Mouse (Mus musculus) CH12.LX (cell line): Measurements from ENCODE around the gene Zfp777. TPM values are rescaled to one million over a fixed set of nuclear protein-coding genes. Genes with fewer than 3 reads are reported as not detected.
A peak's percentile ranks its signal among the peaks of the same experiment; 100 is the strongest.

Experiments
- DNase-seq: peaks from one replicate; pipeline ENCODE4 v3.0.0-alpha.2; 2013; ENCODE audit errors: extremely low read depth
- H3K27ac ChIP-seq: 2 replicates; pipeline ENCODE4 v1.5.1; 2012; ENCODE audit warnings: low read depth, mild to moderate bottlenecking, control low read depth, moderate library complexity; ENCODE audit not compliant: insufficient read depth
- H3K27me3 ChIP-seq: replicated peaks from 2 replicates; pipeline ENCODE3; 2012; ENCODE audit warnings: inconsistent platforms
- H3K36me3 ChIP-seq, 2 experiments: replicated peaks in 1 of 2; 2 replicates each; pipeline versions ENCODE3 to v1.6.1; 2012; ENCODE audit warnings: inconsistent platforms in 1 of 2, low read length in 1 of 2, mild to moderate bottlenecking in 1 of 2, mixed read lengths in 1 of 2, moderate library complexity in 1 of 2; ENCODE audit not compliant: control insufficient read depth in 1 of 2, insufficient read depth in 1 of 2
- H3K4me1 ChIP-seq, 2 experiments: 2 replicates each; pipeline ENCODE4 v1.6.1; 2012; ENCODE audit warnings: inconsistent platforms in 1 of 2, moderate library complexity in 1 of 2; ENCODE audit not compliant: insufficient read depth in 2 of 2, control insufficient read depth in 1 of 2
- H3K4me2 ChIP-seq: 2 replicates; pipeline ENCODE4 v1.6.1; 2012; ENCODE audit warnings: low read depth, mild to moderate bottlenecking, control low read depth; ENCODE audit not compliant: poor library complexity, insufficient read depth, severe bottlenecking
- H3K4me3 ChIP-seq, 3 experiments: fragments of 150-350 bp in 1 of 3; sonication (generic) in 1 of 3; replicated peaks in 1 of 3; 2 replicates each; pipeline versions ENCODE3 to v1.5.1; 2011 to 2012; ENCODE audit warnings: low read depth in 2 of 3, low read length in 2 of 3, mild to moderate bottlenecking in 2 of 3, moderate library complexity in 2 of 3, control low read depth in 1 of 3, improper control_type of control experiment in 1 of 3, inconsistent platforms in 1 of 3, mixed read lengths in 1 of 3; ENCODE audit not compliant: poor library complexity in 1 of 3
- H3K79me2 ChIP-seq: replicated peaks from 2 replicates; pipeline ENCODE4 v1.6.1; 2012; ENCODE audit warnings: mild to moderate bottlenecking, moderate library complexity; ENCODE audit not compliant: control insufficient read depth, poor library complexity, insufficient read depth, severe bottlenecking; ENCODE audit errors: extremely low read depth
- H3K9ac ChIP-seq: 2 replicates; pipeline ENCODE4 v1.6.1; 2012; ENCODE audit warnings: low read depth, mild to moderate bottlenecking, control low read depth, moderate library complexity; ENCODE audit not compliant: insufficient read depth
- H3K9me3 ChIP-seq: replicated peaks from 2 replicates; pipeline ENCODE3; 2012; ENCODE audit warnings: low read length, inconsistent platforms, mixed read lengths
- BHLHE40 ChIP-seq: IDR thresholded peaks from 2 replicates; pipeline ENCODE4 v1.6.1; 2011; ENCODE audit warnings: mild to moderate bottlenecking, low read depth, low read length, improper control_type of control experiment
- CHD1 ChIP-seq: IDR thresholded peaks from 2 replicates; pipeline ENCODE4 v1.6.1; 2012; ENCODE audit warnings: low read depth, low read length, improper control_type of control experiment, inconsistent platforms
- CHD2 ChIP-seq: IDR thresholded peaks from 2 replicates; pipeline ENCODE4 v1.6.1; 2011; ENCODE audit warnings: low read length, improper control_type of control experiment
- CTCF ChIP-seq, 2 experiments: IDR thresholded peaks in 1 of 2; conservative IDR thresholded peaks in 1 of 2; 2 replicates each; pipeline ENCODE4 v1.5.1; 2011 to 2012; ENCODE audit warnings: low read depth in 2 of 2, low read length in 2 of 2, improper control_type of control experiment in 1 of 2, inconsistent platforms in 1 of 2, mild to moderate bottlenecking in 1 of 2, moderate library complexity in 1 of 2
- E2F4 ChIP-seq: IDR thresholded peaks from 2 replicates; pipeline ENCODE4 v1.6.1; 2011; ENCODE audit warnings: low read depth, low read length, improper control_type of control experiment; ENCODE audit not compliant: insufficient replicate concordance
- EP300 ChIP-seq: IDR thresholded peaks from 2 replicates; pipeline ENCODE4 v1.6.1; 2011; ENCODE audit warnings: low read length, improper control_type of control experiment
- ETS1 ChIP-seq: conservative IDR thresholded peaks from 2 replicates; pipeline ENCODE4 v1.6.1; 2012; ENCODE audit warnings: low read depth, mild to moderate bottlenecking, inconsistent platforms, low read length, improper control_type of control experiment, moderate library complexity
- HCFC1 ChIP-seq: IDR thresholded peaks from 2 replicates; pipeline ENCODE4 v1.6.1; 2012; ENCODE audit warnings: low read depth, mild to moderate bottlenecking, inconsistent platforms, low read length, improper control_type of control experiment
- IRF4 ChIP-seq: IDR thresholded peaks from 2 replicates; pipeline ENCODE4 v1.6.1; 2014; ENCODE audit warnings: low read depth, mild to moderate bottlenecking, inconsistent platforms, low read length, improper control_type of control experiment
- JUN ChIP-seq: IDR thresholded peaks from 2 replicates; pipeline ENCODE4 v1.6.1; 2011; ENCODE audit warnings: low read depth, mild to moderate bottlenecking, low read length, improper control_type of control experiment, moderate library complexity; ENCODE audit not compliant: insufficient read depth
- JUND ChIP-seq: conservative IDR thresholded peaks from 2 replicates; pipeline ENCODE4 v1.6.1; 2011; ENCODE audit warnings: low read depth, low read length, improper control_type of control experiment
- KAT2A ChIP-seq: IDR thresholded peaks from 2 replicates; pipeline ENCODE4 v1.6.1; 2012; ENCODE audit warnings: low read length, improper control_type of control experiment, inconsistent platforms; ENCODE audit not compliant: insufficient replicate concordance
- MAX ChIP-seq: IDR thresholded peaks from 2 replicates; pipeline ENCODE4 v1.6.1; 2011; ENCODE audit warnings: low read length, improper control_type of control experiment
- MAZ ChIP-seq: IDR thresholded peaks from 2 replicates; pipeline ENCODE4 v1.6.1; 2012; ENCODE audit warnings: low read depth, mild to moderate bottlenecking, inconsistent platforms, low read length, improper control_type of control experiment, moderate library complexity
- MEF2A ChIP-seq: IDR thresholded peaks from 2 replicates; pipeline ENCODE4 v1.6.1; 2014; ENCODE audit warnings: low read depth, mild to moderate bottlenecking, inconsistent platforms, low read length, improper control_type of control experiment, borderline replicate concordance
- MYC ChIP-seq: IDR thresholded peaks from 2 replicates; pipeline ENCODE4 v1.6.1; 2011; ENCODE audit warnings: low read depth, mild to moderate bottlenecking, improper control_type of control experiment, low read length
- NELFE ChIP-seq: IDR thresholded peaks from 2 replicates; pipeline ENCODE4 v1.6.1; 2011; ENCODE audit warnings: low read depth, low read length, improper control_type of control experiment
- NRF1 ChIP-seq: IDR thresholded peaks from 2 replicates; pipeline ENCODE4 v1.6.1; 2014; ENCODE audit warnings: low read depth, mild to moderate bottlenecking, inconsistent platforms, low read length, improper control_type of control experiment, moderate library complexity
- POLR2A ChIP-seq: IDR thresholded peaks from 2 replicates; pipeline ENCODE4 v1.6.1; 2011; ENCODE audit warnings: low read depth, mild to moderate bottlenecking, improper control_type of control experiment, low read length
- RAD21 ChIP-seq: IDR thresholded peaks from 2 replicates; pipeline ENCODE4 v1.6.1; 2011; ENCODE audit warnings: low read depth, mild to moderate bottlenecking, low read length, improper control_type of control experiment, moderate library complexity
- RCOR1 ChIP-seq: conservative IDR thresholded peaks from 2 replicates; pipeline ENCODE4 v1.6.1; 2012; ENCODE audit warnings: low read depth, mild to moderate bottlenecking, inconsistent platforms, low read length, improper control_type of control experiment
- SMC3 ChIP-seq: IDR thresholded peaks from 2 replicates; pipeline ENCODE4 v1.6.1; 2011; ENCODE audit warnings: low read depth, low read length, improper control_type of control experiment
- TBP ChIP-seq: conservative IDR thresholded peaks from 2 replicates; pipeline ENCODE4 v1.6.1; 2011; ENCODE audit warnings: low read depth, low read length, improper control_type of control experiment
- TCF12 ChIP-seq: IDR thresholded peaks from 2 replicates; pipeline ENCODE4 v1.6.1; 2014; ENCODE audit warnings: low read depth, mild to moderate bottlenecking, inconsistent platforms, low read length, improper control_type of control experiment
- UBTF ChIP-seq: IDR thresholded peaks from 2 replicates; pipeline ENCODE4 v1.6.1; 2012; ENCODE audit warnings: low read depth, mild to moderate bottlenecking, inconsistent platforms, low read length, improper control_type of control experiment, moderate library complexity
- USF2 ChIP-seq: conservative IDR thresholded peaks from 2 replicates; pipeline ENCODE4 v1.6.1; 2011; ENCODE audit warnings: low read depth, low read length, improper control_type of control experiment
- ZC3H11A ChIP-seq: IDR thresholded peaks from 2 replicates; pipeline ENCODE4 v1.6.1; 2012; ENCODE audit warnings: low read depth, mild to moderate bottlenecking, inconsistent platforms, low read length, improper control_type of control experiment
- ZKSCAN1 ChIP-seq: IDR thresholded peaks from 2 replicates; pipeline ENCODE4 v1.6.1; 2012; ENCODE audit warnings: low read depth, inconsistent platforms, low read length, improper control_type of control experiment, borderline replicate concordance
- ZMIZ1 ChIP-seq: IDR thresholded peaks from 2 replicates; pipeline ENCODE4 v1.6.1; 2012; ENCODE audit warnings: low read depth, mild to moderate bottlenecking, inconsistent platforms, low read length, improper control_type of control experiment
- ZNF384 ChIP-seq: IDR thresholded peaks from 2 replicates; pipeline ENCODE4 v1.6.1; 2012; ENCODE audit warnings: low read depth, low read length, improper control_type of control experiment, inconsistent platforms
- dilution Hi-C: fragments of 300-500 bp; cut with MboI; formaldehyde crosslinking; loops from 2 replicates; pipeline ENCODE4 v1.14.3; 2020; ENCODE audit warnings: low sequenced_read_pairs; ENCODE audit not compliant: extremely low pct_unique_long_range_greater_than_20kb, extremely low pct_ligation_motif_present
- in situ Hi-C: fragments of 300-500 bp; cut with MboI; formaldehyde crosslinking; loops from 3 replicates; pipeline ENCODE4 v1.14.3; 2019; ENCODE audit warnings: low sequenced_read_pairs, low pct_ligation_motif_present, low pct_unique_long_range_greater_than_20kb, mixed read lengths
- polyA plus RNA-seq: library from polyadenylated mRNA; unstranded; fragments of >175 nt; gene quantifications from 2 replicates; pipeline ENCODE4 v1.2.1, GENCODE M21; 2012; ENCODE audit warnings: low read depth; ENCODE audit not compliant: insufficient read length
- total RNA-seq, 2 experiments: library from RNA; depleted of rRNA; stranded (reverse); fragments of 300-350 nt in 1 of 2; fragments of >200 nt in 1 of 2; gene quantifications; 2 replicates each; pipeline ENCODE4 v1.2.3; 2012 to 2014

Gene Zfp777
- total and polyA plus RNA-seq, 3 experiments: 7.1 to 16.5 (median 13.6) TPM

DNA sequence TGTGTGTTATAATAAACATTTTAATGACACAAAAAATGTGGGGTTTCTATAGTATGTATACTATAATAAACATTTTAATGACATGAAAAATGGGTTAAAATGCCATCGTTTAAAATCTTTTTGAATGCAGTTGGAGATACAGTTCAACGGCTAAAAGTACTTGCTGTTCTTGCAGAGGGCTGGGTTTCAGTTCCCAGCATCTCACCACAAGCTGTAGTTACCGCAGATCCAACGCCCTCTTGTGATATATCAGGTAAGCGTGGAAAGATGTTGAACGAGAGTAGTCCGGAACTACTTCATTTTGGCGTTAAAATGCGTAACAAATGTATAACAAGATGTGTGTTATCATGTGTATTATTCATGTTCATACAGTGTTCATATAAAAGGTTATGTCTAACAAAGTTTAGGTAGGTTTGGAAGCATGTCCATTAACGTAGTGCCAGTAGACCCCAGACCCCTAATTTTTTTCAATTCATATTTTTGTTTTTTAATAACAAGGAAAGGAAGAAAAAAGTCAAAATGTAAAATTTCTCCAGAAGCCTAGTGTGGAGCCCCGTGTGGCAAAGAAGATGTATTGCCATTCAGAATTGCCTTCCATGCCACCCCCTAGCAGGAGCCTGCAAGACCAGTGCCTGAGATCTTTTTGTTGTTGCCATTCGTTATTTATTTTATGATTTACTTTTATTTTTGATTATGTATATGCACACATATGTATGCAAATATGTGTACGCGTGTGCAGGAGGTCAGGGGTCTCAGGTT lies 38.4 kb upstream of the Zfp777 start:
- H3K4me3 ChIP-seq: peak overlapping the region in 2 of 3 experiments; percentile 30 to 86
- dilution Hi-C loops: no loop called here

DNA sequence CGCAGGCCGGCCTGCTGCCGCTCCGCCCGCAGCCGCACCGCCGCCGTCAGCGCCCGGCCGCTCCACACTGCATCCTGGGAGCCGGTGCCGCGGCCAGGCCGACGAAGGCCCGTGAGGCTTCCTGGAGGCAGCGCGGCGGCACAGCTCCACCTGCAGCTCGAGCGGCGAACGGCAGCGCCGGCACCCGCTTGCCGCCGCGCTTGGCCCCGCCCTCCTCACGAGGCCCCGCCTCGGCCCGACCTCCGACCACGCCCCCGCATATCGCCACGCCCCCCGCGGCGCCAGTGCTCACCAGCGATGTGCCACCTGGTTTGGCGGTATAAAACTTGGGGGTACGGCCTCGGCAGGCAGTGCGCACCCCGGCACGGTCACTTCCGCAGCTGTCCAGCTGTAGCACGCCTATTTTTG lies 37.8 kb upstream of the Zfp777 start, which contains the start of gene Zfp746:
Gene Zfp746, minus strand, starts transcription at position 123 of the 408 bp plus-strand sequence.
- H3K4me3 ChIP-seq: peak within 1 kb of the TSS; percentile 60 to 86 (median 75)
- dilution Hi-C loops (no loop called here), in situ Hi-C loops (no loop called here)
- TF ChIP-seq JUND: no peak
- TF ChIP-seq POLR2A: peak; percentile 70; the same call in 1 of the 2 replicates
- TF ChIP-seq UBTF: peak; percentile 89
- peak; percentile 32; the same call in 1 of the 2 replicates for TF ChIP-seq ZKSCAN1
- TF ChIP-seq HCFC1: 0 out of 2 replicates have a peak, but pooled peaks have one; percentile 23
- TF ChIP-seq JUN: no peak
- TF ChIP-seq NELFE: peak; percentile 67
- TF ChIP-seq ETS1: no peak
- 0 out of 2 replicates have a peak, but pooled peaks have one; percentile 5 for TF ChIP-seq KAT2A
- TF ChIP-seq MAZ: no peak
- no peak for TF ChIP-seq MYC
- peak; percentile 50 for TF ChIP-seq SMC3
- TF ChIP-seq MAX: no peak; the same call in 1 of the 2 replicates
- no peak for TF ChIP-seq ZC3H11A
- 0 out of 2 replicates have a peak, but pooled peaks have one; percentile 10 for TF ChIP-seq ZMIZ1
- peak; percentile 68; the same call in 1 of the 2 replicates for TF ChIP-seq TCF12
- TF ChIP-seq TBP: no peak
- no peak for TF ChIP-seq EP300
- peak; percentile 63 for TF ChIP-seq RAD21
- TF ChIP-seq RCOR1: no peak
- TF ChIP-seq ZNF384: no peak
- peak in 1 of 2 experiments; percentile 82; a peak in 2 of 4 replicates for TF ChIP-seq CTCF (conservative IDR thresholded peaks at IDR 0.05 in 1 of 2, IDR thresholded peaks at IDR 0.05 in 1 of 2; ENCODE audit: low read depth in 2 of 2, low read length in 2 of 2)
- TF ChIP-seq MEF2A: no peak
- TF ChIP-seq NRF1: 0 out of 2 replicates have a peak, but pooled peaks have one; percentile 40
- TF ChIP-seq CHD2: no peak
- no peak for TF ChIP-seq CHD1
- TF ChIP-seq USF2: no peak
- TF ChIP-seq IRF4: 0 out of 2 replicates have a peak, but pooled peaks have one; percentile 5
- TF ChIP-seq BHLHE40: no peak; the same call in 1 of the 2 replicates

More for the DNA sequence above, 38.4 kb upstream of the Zfp777 start:
- Histone ChIP-seq H3K9me3 (no peaks in the 10 kb centered on the region), H3K9ac (no peak overlapping the region), H3K27me3 (no peaks in the 10 kb centered on the region), H3K4me1 (peaks cover 4 to 22% of the 10 kb centered on the region in 2 experiments; a peak in 2 of 4 replicates), H3K36me3 (peaks cover 16 to 26% of the 10 kb centered on the region in 2 experiments), H3K79me2 (peaks cover 14% of the 10 kb centered on the region), H3K27ac (no peak overlapping the region), H3K4me2 (peak overlapping the region; percentile 76)
- TF ChIP-seq RAD21 (peak; percentile 9), E2F4 (no peak), IRF4 (peak; percentile 36), CTCF (conservative IDR thresholded peaks at IDR 0.05 in 1 of 2, IDR thresholded peaks at IDR 0.05 in 1 of 2; ENCODE audit: low read depth in 2 of 2, low read length in 2 of 2) (peak in 1 of 2 experiments; percentile 50; a peak in 2 of 4 replicates)
- in situ Hi-C loops: no loop called here
- DNase-seq: peak; percentile 61

More for the DNA sequence above, 37.8 kb upstream of the Zfp777 start, which contains the start of gene Zfp746:
- Histone ChIP-seq H3K27me3 (no peaks in the 10 kb centered on the region), H3K4me1 (peaks cover 4 to 22% of the 10 kb centered on the region in 2 experiments; a peak in 2 of 4 replicates), H3K79me2 (peaks cover 14% of the 10 kb centered on the region), H3K27ac (peak within 1 kb of the TSS; percentile 49), H3K4me2 (peak within 1 kb of the TSS; percentile 90), H3K9me3 (no peaks in the 10 kb centered on the region), H3K36me3 (peaks cover 23 to 33% of the 10 kb centered on the region in 2 experiments), H3K9ac (peak within 1 kb of the TSS; percentile 95)
- peak; percentile 76 for DNase-seq
